Mouse (Mus musculus) gastrocnemius, adult 2 months (tissue): ENCODE results near the gene Tstd2. TPM values are rescaled to one million over a fixed set of nuclear protein-coding genes. Genes with fewer than 3 reads are reported as not detected.

Source experiments
- DNase-seq: peaks from one replicate; pipeline ENCODE4 v3.0.0; 2022
- H3K27ac ChIP-seq: fragments of 200-600 bp; 2 replicates; pipeline ENCODE4 v1.8.1; 2022; ENCODE audit warnings: mild to moderate bottlenecking
- H3K4me3 ChIP-seq: fragments of 200-600 bp; 2 replicates; pipeline ENCODE4 v1.8.1; 2022; ENCODE audit warnings: mild to moderate bottlenecking, moderate library complexity
- CTCF ChIP-seq: fragments of 200-600 bp; IDR thresholded peaks from 2 replicates; pipeline ENCODE4 v1.8.1; 2022; ENCODE audit warnings: antibody characterized with exemption, mild to moderate bottlenecking, moderate library complexity
- intact Hi-C: fragments of 180-260 bp; cut with DNase I; formaldehyde crosslinking; loops from one replicate; pipeline ENCODE4 v1.15.1; 2025
- total RNA-seq, 2 experiments: library from RNA; stranded (reverse); gene quantifications; 2 replicates each; pipeline ENCODE4 v1.2.3; 2021

Gene Tstd2
- total RNA-seq, 2 experiments from 2014 or later, result 9.8 to 11.1 TPM

- no peak for TF ChIP-seq CTCF
- intact Hi-C loops, result no loop called here
- DNase-seq, result no peak
- no peak overlapping the region for H3K4me3 ChIP-seq
- H3K27ac ChIP-seq, result peak overlapping the region; percentile 91
Observed at GRCm38 (mm10) chr4:46068573-46068972, 69.9 kb downstream of the Tstd2 start.

GRCm38 (mm10) chr4:46068060-46068459 is 70.4 kb downstream of the Tstd2 start:
- intact Hi-C loops, result no loop called here
- Histone ChIP-seq H3K27ac (peak overlapping the region; percentile 91), H3K4me3 (no peak overlapping the region)
- TF ChIP-seq CTCF, result no peak
- DNase-seq, result peak; percentile 47

GRCm38 (mm10) chr4:46065695-46066340 is 72.7 kb downstream of the Tstd2 start:
- H3K27ac ChIP-seq, result peak overlapping the region; percentile 91
- no peak for TF ChIP-seq CTCF
- peak overlapping the region; percentile 29 for H3K4me3 ChIP-seq
- no peak for DNase-seq
- intact Hi-C loops, result loop anchor here (2.0 kb wide), 2 partner anchors 19 to 25 kb away; no protein-coding TSS in a partner anchor

- intact Hi-C loops, result loop anchor here (2.0 kb wide), 2 partner anchors 20 to 24 kb away; no protein-coding TSS in a partner anchor
- Histone ChIP-seq H3K27ac (peak overlapping the region; percentile 91), H3K4me3 (peak overlapping the region; percentile 29)
- no peak for TF ChIP-seq CTCF
- DNase-seq, result peak; percentile 78
Observed at GRCm38 (mm10) chr4:46064961-46065360, 73.5 kb downstream of the Tstd2 start.

Other genes starting within 250 kb of the Tstd2 start
- gene Ccdc180, start 248.4 kb downstream of the Tstd2 start, total RNA-seq, result not detected
- 1 to 10 TPM; 8.8 to 9.3 TPM for gene Tdrd7, start 173.4 kb downstream of the Tstd2 start, total RNA-seq
- 100 to 1,000 TPM; 173 to 208 TPM for gene Tmod1, start 99.8 kb downstream of the Tstd2 start, total RNA-seq
- 10 to 100 TPM; 13.1 to 14.9 TPM for gene Ncbp1, start 81 bp downstream of the Tstd2 start, total RNA-seq
- 1 to 10 TPM; 6.0 to 6.9 TPM for gene Xpa, start 57.6 kb upstream of the Tstd2 start, total RNA-seq
- not detected for gene Foxe1, start 204.9 kb upstream of the Tstd2 start, total RNA-seq